Mouse (Mus musculus) kidney, postnatal 0 days (tissue): ENCODE data around the gene Blvrb. TPM values are rescaled to one million over a fixed set of nuclear protein-coding genes. Genes with fewer than 3 reads are reported as not detected.

ENCODE experiments used
- ATAC-seq: fragments of 200-750 bp; cut with Nextera tagmentation; replicated peaks from 2 replicates; pipeline ENCODE4 v1.8.0; 2017; ENCODE audit warnings: low read depth, moderate number of reproducible peaks, moderate TSS enrichment, moderate library complexity; ENCODE audit not compliant: low FRiP score
- DNase-seq: peaks from one replicate; pipeline ENCODE4 v3.0.0-alpha.2; 2016; ENCODE audit warnings: low spot score
- H3K27ac ChIP-seq: fragments of 300-500 bp; sonication (generic); 2 replicates; pipeline ENCODE4 v1.5.1; 2014; ENCODE audit warnings: mild to moderate bottlenecking
- H3K27me3 ChIP-seq: fragments of 300-500 bp; sonication (generic); 2 replicates; pipeline ENCODE4 v1.6.1; 2014; ENCODE audit warnings: low read length, mixed read lengths; ENCODE audit not compliant: insufficient read depth
- H3K36me3 ChIP-seq: fragments of 300-500 bp; sonication (generic); 2 replicates; pipeline ENCODE4 v1.6.1; 2014; ENCODE audit warnings: low read length, mixed read lengths; ENCODE audit not compliant: insufficient read depth
- H3K4me1 ChIP-seq: fragments of 300-500 bp; sonication (generic); replicated peaks from 2 replicates; pipeline ENCODE4 v1.6.1; 2014; ENCODE audit warnings: antibody characterized with exemption, low read length, mixed read lengths; ENCODE audit not compliant: insufficient read depth
- H3K4me2 ChIP-seq: fragments of 300-500 bp; sonication (generic); 2 replicates; pipeline ENCODE4 v1.6.1; 2014; ENCODE audit warnings: mild to moderate bottlenecking, low read length, moderate library complexity, mixed read lengths
- H3K4me3 ChIP-seq: fragments of 300-500 bp; sonication (generic); replicated peaks from 2 replicates; pipeline ENCODE4 v1.5.1; 2014; ENCODE audit warnings: low read depth, low read length
- H3K9ac ChIP-seq: fragments of 300-500 bp; sonication (generic); 2 replicates; pipeline ENCODE4 v1.6.1; 2014; ENCODE audit warnings: low read depth, low read length
- H3K9me3 ChIP-seq: fragments of 300-500 bp; sonication (generic); replicated peaks from 2 replicates; pipeline ENCODE4 v1.6.1; 2016; ENCODE audit warnings: low read length, inconsistent platforms, mixed read lengths
- CTCF ChIP-seq: IDR thresholded peaks from 2 replicates; pipeline ENCODE4 v1.5.1; 2016; ENCODE audit warnings: antibody characterized with exemption, low read depth, mild to moderate bottlenecking, moderate library complexity
- WGBS: fragments of 180-500 bp; shearing (Covaris S2); extraction: QIAGEN DNeasy Blood & Tissue Kit; methylation state at CpG from one replicate; pipeline ENCODE4 v1.1.7; 2014; 5-methylcytosine and 5-hydroxymethylcytosine counted together
- polyA plus RNA-seq: library from polyadenylated mRNA; unstranded; fragments of >200 nt; fragmentation: Nextera tagmentation; extraction: Ambion mirVana; gene quantifications from 2 replicates; pipeline ENCODE4 v1.2.1, GENCODE M21; 2015

The Blvrb gene
- 33.4 and 40.1 TPM in 2 replicates for polyA plus RNA-seq

DNA sequence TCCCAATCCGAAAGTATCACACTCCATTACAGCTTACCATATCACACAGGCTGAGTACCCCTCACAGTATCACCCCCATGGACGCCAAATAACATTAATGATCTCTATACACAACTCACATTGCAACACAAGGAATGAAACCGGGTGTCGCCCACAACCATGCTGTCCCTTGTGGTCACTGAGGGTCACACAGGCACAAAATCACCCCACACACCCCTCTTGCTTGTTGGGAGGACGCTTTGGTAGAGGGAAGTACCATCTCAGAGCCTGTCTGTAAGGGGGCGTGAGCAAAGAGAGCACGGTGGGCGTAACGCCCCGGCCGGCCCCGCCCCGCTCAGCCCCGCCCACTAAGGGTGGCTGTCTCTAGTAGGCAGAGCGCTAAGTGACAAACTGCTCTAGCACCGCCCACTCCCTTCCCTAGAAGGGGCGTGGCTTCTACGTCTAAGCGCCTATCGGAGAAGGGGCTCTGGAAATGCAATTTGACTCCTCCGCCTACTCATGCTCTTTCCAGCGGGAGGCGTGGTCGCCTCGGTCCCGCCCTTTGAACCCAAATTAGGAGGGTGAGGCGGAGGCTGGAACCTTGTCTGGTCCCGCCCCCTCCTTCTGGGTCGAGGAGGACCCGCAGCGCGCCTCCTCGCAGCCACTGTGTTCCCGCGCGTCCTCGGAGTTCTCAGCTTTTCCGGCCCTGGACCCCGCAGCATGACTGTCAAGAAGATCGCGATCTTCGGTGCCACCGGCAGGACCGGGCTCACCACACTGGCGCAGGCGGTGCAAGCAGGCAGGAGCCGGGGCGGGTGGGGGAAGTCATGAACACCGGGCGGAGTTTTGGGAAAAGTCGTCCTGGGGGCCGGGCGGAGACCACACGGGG lies at the start of gene Blvrb, which contains the start of gene Sptbn4:
Blvrb (plus strand) TSS at position 560 of the 868 bp plus-strand sequence.
Sptbn4 (minus strand) TSS at position 268 of the 868 bp plus-strand sequence.
- peak within 1 kb of the TSS; percentile 58 for H3K9ac ChIP-seq
- peak within 1 kb of the TSS; percentile 54 for H3K4me3 ChIP-seq
- no peaks in the 10 kb centered on the region for H3K9me3 ChIP-seq
- H3K27me3 ChIP-seq, result 0 out of 2 replicates have a peak, but pooled peaks cover 7% of the 10 kb centered on the region
- H3K27ac ChIP-seq, result peak within 1 kb of the TSS; percentile 21; the same call in 1 of the 2 replicates
- WGBS, result 1% methylated on average over 54 of the region's 54 CpGs
- peak; percentile 100 for DNase-seq
- peaks cover 10% of the 10 kb centered on the region; the same call in 1 of the 2 replicates for H3K4me1 ChIP-seq
- peak; percentile 94 for ATAC-seq
- H3K36me3 ChIP-seq, result no peaks in the 10 kb centered on the region
- peak; percentile 51 for TF ChIP-seq CTCF
- peak within 1 kb of the TSS; percentile 95 for H3K4me2 ChIP-seq

DNA sequence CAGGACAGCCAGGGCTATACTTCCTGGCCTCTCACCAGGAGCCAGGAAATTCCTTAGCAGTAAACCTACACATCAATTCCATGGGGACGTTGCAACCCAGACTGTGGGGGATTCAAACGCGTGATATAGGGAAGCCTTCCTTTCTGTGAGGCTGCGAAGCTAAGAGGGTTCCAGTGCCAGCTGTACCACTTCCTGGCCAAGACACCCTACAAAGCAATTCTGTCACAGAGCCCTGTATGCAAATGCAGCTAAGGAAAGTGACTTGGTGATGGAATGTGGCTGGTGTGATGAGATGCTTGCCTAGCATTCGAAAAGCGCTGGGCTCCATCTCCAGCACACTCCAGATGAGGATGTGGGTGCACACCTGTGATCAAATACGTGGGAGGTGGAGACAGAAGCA lies 47.2 kb upstream of the Blvrb start:
- no peaks in the 10 kb centered on the region for H3K36me3 ChIP-seq

DNA sequence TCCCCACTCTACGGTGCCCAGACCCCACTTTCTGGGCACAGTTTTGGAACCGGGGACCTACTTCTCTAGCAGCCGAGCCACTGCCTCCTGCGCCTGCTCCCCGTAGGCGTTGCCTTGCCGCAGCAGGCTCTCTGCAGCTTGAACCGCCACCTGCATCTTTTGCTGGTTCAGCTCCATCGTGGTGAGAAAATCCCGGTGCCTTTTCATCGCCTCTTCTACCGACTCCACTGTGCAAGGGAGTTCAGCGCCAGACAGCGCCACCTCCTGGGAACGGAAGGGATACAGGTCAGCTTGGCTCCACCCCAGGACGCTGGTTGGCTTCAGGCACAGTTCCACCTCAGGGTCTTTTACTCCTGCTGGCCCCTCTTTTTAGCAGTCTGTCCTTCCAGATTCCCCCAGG lies 45.1 kb upstream of the Blvrb start:
- H3K9ac ChIP-seq, result no peak overlapping the region
- H3K4me1 ChIP-seq, result no peaks in the 10 kb centered on the region
- H3K36me3 ChIP-seq, result no peaks in the 10 kb centered on the region
- WGBS, result 8% methylated on average over 16 of the region's 16 CpGs
- ATAC-seq (peak; percentile 54; the same call in 1 of the 2 replicates), DNase-seq (peak; percentile 69)
- TF ChIP-seq CTCF, result peak; percentile 75
- H3K27ac ChIP-seq, result no peak overlapping the region
- H3K4me2 ChIP-seq, result no peak overlapping the region
- no peak overlapping the region for H3K4me3 ChIP-seq
- H3K27me3 ChIP-seq, result peaks cover 50% of the 10 kb centered on the region
- H3K9me3 ChIP-seq, result no peaks in the 10 kb centered on the region

More for the DNA sequence above, 47.2 kb upstream of the Blvrb start:
- ATAC-seq (no peak), DNase-seq (no peak)
- Histone ChIP-seq H3K9ac (no peak overlapping the region), H3K27me3 (peaks cover 51% of the 10 kb centered on the region), H3K27ac (no peak overlapping the region), H3K9me3 (no peaks in the 10 kb centered on the region), H3K4me2 (no peak overlapping the region), H3K4me1 (no peaks in the 10 kb centered on the region; the same call in 1 of the 2 replicates), H3K4me3 (no peak overlapping the region)
- WGBS, result 70% methylated on average over 7 of the region's 7 CpGs
- TF ChIP-seq CTCF, result no peak

DNA sequence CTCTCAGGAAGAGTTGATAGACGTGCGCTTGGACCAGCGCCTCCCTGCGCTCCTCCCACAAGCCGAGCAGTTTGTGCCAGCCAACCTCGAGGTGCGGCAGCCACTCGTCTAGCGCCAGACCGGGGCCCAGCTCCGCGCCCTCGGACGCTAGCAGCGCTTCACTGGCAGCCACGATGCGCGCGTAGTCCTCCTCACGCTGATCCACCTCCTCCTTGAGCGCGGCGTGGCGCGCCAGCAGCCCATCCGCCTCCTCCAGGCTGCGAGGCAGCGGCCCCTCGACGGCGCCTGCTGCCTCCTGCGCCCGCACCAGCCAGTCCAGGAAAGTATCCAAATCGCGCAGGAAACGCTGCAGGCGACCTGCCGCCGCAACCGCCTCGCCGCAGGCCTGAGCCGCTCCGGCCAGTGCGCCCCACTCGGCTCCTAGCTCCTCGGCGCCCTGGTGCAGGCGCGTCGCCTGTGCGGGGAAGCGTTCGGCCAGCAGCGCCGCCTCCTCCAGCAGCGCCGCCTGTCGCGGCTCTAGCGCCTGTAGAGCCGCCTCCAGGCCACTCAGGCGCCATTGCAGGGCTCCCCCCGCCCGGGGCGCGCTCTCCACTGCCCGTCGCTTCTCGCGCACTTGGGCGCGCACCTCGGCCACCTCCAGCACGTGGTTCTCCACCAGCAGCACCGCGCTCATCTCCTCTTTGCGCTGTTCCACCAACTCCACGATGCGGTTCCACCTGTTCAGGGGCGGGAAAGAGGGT lies 43.4 kb upstream of the Blvrb start:
- DNase-seq (no peak), ATAC-seq (no peak)
- no peak overlapping the region for H3K4me3 ChIP-seq
- no peaks in the 10 kb centered on the region for H3K9me3 ChIP-seq
- H3K36me3 ChIP-seq, result no peaks in the 10 kb centered on the region
- no peak for TF ChIP-seq CTCF
- H3K9ac ChIP-seq, result no peak overlapping the region
- 6% methylated on average over 77 of the region's 81 CpGs for WGBS
- no peak overlapping the region for H3K27ac ChIP-seq
- 0 out of 2 replicates have a peak overlapping the region, but pooled peaks have one; percentile 13 for H3K4me2 ChIP-seq
- H3K27me3 ChIP-seq, result peaks cover 67% of the 10 kb centered on the region
- H3K4me1 ChIP-seq, result no peaks in the 10 kb centered on the region; the same call in 1 of the 2 replicates

DNA sequence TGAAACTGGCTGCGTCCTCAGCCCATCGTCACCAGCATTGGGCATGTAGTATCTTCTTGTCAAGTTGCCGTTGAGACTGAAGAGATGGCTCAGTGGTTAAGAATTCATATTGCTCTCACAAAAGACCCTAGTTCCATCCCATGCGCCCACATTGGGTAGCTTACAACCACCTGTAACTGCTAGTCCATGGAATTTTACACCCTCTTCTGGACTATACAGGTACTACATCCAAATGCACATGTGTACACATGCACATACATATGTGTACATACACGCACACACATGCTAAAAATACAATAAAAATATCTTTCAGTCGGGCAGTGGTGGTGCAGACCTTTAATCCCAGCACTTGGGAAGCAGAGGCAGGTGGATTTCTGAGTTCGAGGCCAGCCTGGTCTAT lies 41.3 kb upstream of the Blvrb start:
- Histone ChIP-seq H3K27ac (no peak overlapping the region), H3K4me3 (no peak overlapping the region), H3K27me3 (peaks cover 69% of the 10 kb centered on the region), H3K36me3 (no peaks in the 10 kb centered on the region), H3K9me3 (no peaks in the 10 kb centered on the region), H3K4me1 (no peaks in the 10 kb centered on the region; the same call in 1 of the 2 replicates), H3K9ac (no peak overlapping the region), H3K4me2 (no peak overlapping the region)
- 83% methylated on average over 7 of the region's 7 CpGs for WGBS
- TF ChIP-seq CTCF, result peak; percentile 40; the same call in 1 of the 2 replicates
- ATAC-seq (no peak), DNase-seq (no peak)

DNA sequence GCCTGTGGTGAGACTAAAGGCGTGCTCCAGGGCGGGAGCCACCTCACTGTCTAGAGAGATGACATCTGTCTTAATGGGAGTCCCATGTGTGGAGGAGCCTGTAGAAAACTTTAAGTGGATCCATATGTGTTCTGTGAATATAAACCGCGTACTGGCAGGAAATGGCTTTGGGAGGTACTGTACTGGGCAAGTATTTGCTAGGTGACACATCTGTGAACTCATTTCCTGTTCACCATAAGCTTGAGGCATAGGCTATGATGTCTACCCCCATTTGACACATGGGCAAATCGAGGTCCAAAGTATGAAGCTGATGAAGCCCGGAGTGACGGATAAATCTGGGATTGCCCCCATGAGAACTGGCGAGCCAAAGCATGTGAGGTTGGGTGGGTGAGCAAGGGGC lies 40.0 kb upstream of the Blvrb start:
- no peaks in the 10 kb centered on the region for H3K36me3 ChIP-seq
- peaks cover 65% of the 10 kb centered on the region for H3K27me3 ChIP-seq
- no peak overlapping the region for H3K27ac ChIP-seq
- DNase-seq (no peak), ATAC-seq (no peak)
- no peaks in the 10 kb centered on the region for H3K9me3 ChIP-seq
- no peak overlapping the region for H3K4me3 ChIP-seq
- TF ChIP-seq CTCF, result no peak
- no peak overlapping the region for H3K9ac ChIP-seq
- H3K4me2 ChIP-seq, result 0 out of 2 replicates have a peak overlapping the region, but pooled peaks have one; percentile 80
- no peaks in the 10 kb centered on the region; the same call in 1 of the 2 replicates for H3K4me1 ChIP-seq
- 53% methylated on average over 8 of the region's 8 CpGs for WGBS
